Mouse (Mus musculus): ENCODE results near the gene Lekr1.

Gene Lekr1

DNA sequence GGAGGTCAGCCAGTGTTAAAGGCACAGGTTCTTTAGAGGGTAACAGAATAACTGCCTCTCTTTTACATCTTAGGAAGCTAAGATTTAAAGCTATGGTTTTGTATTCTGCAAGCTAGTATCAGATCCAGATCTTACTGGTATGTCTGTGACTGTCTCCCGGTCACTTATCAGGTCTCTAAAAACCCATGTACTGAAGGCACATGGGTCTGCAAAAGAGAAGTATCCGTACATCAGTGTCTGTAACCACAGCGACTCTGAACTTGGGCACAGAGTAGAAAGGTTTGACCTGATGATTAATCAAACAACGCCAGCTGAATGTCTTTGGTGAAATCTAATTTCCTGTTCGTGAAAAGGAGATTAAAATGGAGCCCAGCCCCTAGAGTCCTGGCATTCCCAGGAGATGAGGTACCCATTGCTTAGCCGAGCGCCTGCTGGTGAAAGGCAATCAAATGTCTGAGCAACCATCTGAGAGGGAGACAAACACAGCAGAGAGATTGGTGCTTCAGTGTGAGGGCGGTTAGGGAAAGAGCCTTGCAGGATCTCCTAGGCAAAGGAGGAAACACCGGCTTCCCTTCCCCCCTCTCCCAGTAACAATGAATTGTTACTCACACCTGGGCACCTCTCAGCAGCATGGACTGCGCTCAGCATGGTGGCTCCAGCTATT is 205.7 kb downstream of the Lekr1 start:
- CTCF ChIA-PET = no interaction called here

DNA sequence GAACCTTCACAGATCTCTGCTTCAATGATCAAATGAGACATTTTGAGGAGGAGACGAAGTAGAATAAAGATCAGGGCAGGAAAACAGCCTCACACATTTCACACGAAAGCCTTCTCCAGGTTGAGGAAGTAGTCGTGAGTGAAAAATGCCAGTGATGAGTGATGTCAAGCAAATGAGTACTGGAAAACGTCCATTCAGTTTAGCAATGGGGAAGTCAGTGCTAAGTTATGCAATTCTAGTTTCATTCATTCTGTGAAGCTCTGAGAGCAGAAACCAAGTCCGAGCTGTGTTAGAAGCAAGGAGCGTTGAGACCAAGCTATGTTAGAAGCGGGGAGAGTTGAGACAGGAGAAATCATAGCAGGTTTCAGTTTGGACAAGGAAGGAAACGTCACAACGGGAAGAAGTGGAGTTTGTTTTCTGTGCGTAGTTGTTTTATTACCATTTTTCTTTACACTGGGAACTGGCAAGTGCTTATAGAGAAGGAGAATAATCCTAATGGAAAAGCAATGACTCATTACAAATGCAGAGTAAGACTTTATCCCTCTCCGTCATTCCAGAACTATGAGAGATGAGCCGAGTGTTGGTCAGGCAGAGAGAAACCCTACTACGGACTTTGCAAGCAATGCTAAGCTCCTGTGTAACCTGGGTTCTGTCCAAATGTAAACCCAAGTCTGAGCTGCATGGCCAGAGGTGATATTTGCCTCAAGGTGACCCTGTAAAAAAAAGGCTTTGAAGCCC is 207.2 kb downstream of the Lekr1 start:
- CTCF ChIA-PET = no interaction called here

Data from spleen, embryonic (tissue).